Mouse (Mus musculus) limb, embryonic 10.5 days (tissue): ENCODE data around the gene Tmem251. TPM values are rescaled to one million over a fixed set of nuclear protein-coding genes. Genes with fewer than 3 reads are reported as not detected.

ENCODE experiments used
- DNase-seq: peaks from one replicate; pipeline ENCODE4 v3.0.0-alpha.2; 2017; ENCODE audit warnings: low spot score
- H3K27ac ChIP-seq: fragments of 300-500 bp; sonication (generic); 2 replicates; pipeline ENCODE4 v1.5.1; 2016; ENCODE audit warnings: mild to moderate bottlenecking
- H3K27me3 ChIP-seq: fragments of 300-500 bp; sonication (generic); 2 replicates; pipeline ENCODE4 v1.6.1; 2016; ENCODE audit warnings: low read depth, mild to moderate bottlenecking; ENCODE audit not compliant: poor library complexity, severe bottlenecking
- H3K36me3 ChIP-seq: fragments of 300-500 bp; sonication (generic); 2 replicates; pipeline ENCODE4 v1.6.1; 2016; ENCODE audit warnings: mild to moderate bottlenecking, moderate library complexity
- H3K4me1 ChIP-seq: fragments of 300-500 bp; sonication (generic); 2 replicates; pipeline ENCODE4 v1.6.1; 2016
- H3K4me3 ChIP-seq: fragments of 300-500 bp; sonication (generic); 2 replicates; pipeline ENCODE4 v1.5.1; 2016; ENCODE audit warnings: mild to moderate bottlenecking, moderate library complexity
- H3K9me3 ChIP-seq: fragments of 300-500 bp; sonication (generic); replicated peaks from 2 replicates; pipeline ENCODE4 v1.6.1; 2016; ENCODE audit warnings: mild to moderate bottlenecking
- WGBS: fragments of 180-500 bp; shearing (Covaris S2); methylation state at CpG from one replicate; pipeline ENCODE4 v1.1.7; 2016; 5-methylcytosine and 5-hydroxymethylcytosine counted together
- polyA plus RNA-seq: library from polyadenylated mRNA; unstranded; fragments of >200 nt; fragmentation: Nextera tagmentation; extraction: Ambion mirVana; gene quantifications from 2 replicates; pipeline ENCODE4 v1.2.1, GENCODE M21; 2016

The Tmem251 gene
- polyA plus RNA-seq, 1 experiment from 2014 or later, result 11.7 TPM

DNA sequence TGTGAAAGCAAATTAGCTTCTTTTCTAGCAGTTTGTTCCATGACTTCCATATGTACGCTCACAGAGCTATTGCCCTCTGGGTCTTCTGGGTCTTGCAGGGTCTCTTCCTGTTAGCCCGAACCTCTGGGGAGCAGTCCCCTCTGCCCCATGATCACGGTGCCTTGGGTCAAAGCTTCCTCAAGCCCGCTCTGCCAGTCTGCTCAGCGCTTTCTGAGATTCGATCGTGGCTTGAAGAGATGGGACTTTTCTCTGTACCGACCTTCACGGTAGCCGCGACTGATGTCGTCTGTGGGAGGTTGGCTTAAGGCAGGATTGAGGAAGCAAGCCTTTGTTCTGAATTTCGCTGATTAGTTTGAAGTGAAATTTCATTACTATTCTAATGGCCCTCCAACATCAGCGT lies 32.5 kb downstream of the Tmem251 start:
- no peaks in the 10 kb centered on the region for H3K9me3 ChIP-seq
- WGBS, result 93% methylated on average over 14 of the region's 14 CpGs
- no peak for DNase-seq
- peaks cover 72% of the 10 kb centered on the region for H3K36me3 ChIP-seq
- no peak overlapping the region for H3K4me3 ChIP-seq
- no peak overlapping the region for H3K27ac ChIP-seq
- no peaks in the 10 kb centered on the region for H3K4me1 ChIP-seq
- H3K27me3 ChIP-seq, result no peaks in the 10 kb centered on the region

DNA sequence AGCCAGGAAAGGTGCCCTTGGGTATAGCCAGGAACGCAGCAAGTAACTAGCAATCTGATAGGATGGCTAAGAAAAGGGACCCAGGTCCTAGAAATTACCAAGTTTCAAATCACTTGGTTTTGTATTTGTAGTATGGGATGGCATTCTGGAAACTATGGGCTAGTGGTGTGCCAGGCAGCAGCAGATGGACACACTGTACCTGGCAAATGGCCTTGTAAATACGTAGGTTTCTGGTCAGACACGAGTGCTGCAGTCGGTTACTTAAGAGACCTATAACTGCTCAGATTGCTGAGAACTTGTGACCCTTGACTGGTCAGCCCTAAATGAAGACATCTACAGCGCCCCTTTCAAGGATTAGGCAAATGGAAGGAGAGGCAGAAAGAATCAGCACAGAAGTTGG lies 34.6 kb downstream of the Tmem251 start:
- Histone ChIP-seq H3K27me3 (no peaks in the 10 kb centered on the region), H3K4me1 (no peaks in the 10 kb centered on the region), H3K27ac (no peak overlapping the region), H3K9me3 (no peaks in the 10 kb centered on the region), H3K36me3 (peaks cover 61% of the 10 kb centered on the region), H3K4me3 (no peak overlapping the region)
- WGBS, result 88% methylated on average over 5 of the region's 5 CpGs
- DNase-seq, result no peak

DNA sequence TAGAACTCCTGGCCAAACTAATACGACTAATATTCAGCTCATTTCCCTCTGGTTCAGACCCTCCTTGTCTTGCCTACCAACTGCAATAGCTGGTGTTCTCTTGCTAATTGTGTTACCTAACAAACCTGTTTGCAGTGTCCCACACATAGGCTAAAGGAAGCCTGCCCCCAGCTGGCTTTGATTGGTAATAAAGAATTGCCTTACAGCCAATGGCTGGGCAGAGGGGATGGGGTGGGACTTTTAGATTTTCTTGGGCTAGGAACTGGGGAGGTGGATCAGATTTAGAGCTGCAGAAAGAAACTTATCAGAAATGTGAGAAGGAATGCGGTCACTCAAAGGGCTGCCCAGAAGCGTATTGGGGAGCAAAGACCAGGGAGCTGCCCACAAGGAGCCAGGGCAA lies 35.9 kb downstream of the Tmem251 start:
- no peak overlapping the region for H3K27ac ChIP-seq
- no peaks in the 10 kb centered on the region for H3K27me3 ChIP-seq
- WGBS, result 47% methylated on average over 3 of the region's 3 CpGs
- H3K9me3 ChIP-seq, result no peaks in the 10 kb centered on the region
- no peaks in the 10 kb centered on the region for H3K4me1 ChIP-seq
- DNase-seq, result no peak
- H3K36me3 ChIP-seq, result peaks cover 62% of the 10 kb centered on the region
- H3K4me3 ChIP-seq, result no peak overlapping the region

DNA sequence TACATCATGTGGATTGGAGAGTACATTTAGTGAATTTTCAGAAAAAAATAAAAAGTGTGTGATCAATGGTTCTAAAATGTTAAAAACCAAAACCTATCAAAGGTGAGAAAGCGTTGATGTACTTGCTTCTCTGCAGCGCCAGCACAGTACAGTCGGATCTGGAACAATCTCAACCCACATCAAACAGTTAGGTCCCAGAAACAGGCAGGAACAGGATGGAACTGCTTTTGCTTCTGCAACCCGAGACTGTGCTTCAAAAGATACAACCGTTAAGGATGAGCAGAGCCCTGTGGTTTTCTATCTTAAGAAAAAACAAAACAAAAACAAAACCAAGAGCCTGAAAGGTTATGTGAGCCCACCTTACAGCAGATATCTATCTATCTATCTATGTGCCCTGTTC lies 39.3 kb downstream of the Tmem251 start:
- Histone ChIP-seq H3K9me3 (no peaks in the 10 kb centered on the region), H3K4me1 (no peaks in the 10 kb centered on the region), H3K36me3 (peaks cover 62% of the 10 kb centered on the region), H3K4me3 (no peak overlapping the region), H3K27me3 (no peaks in the 10 kb centered on the region), H3K27ac (no peak overlapping the region)
- WGBS, result 93% methylated on average over 5 of the region's 5 CpGs
- DNase-seq, result no peak

DNA sequence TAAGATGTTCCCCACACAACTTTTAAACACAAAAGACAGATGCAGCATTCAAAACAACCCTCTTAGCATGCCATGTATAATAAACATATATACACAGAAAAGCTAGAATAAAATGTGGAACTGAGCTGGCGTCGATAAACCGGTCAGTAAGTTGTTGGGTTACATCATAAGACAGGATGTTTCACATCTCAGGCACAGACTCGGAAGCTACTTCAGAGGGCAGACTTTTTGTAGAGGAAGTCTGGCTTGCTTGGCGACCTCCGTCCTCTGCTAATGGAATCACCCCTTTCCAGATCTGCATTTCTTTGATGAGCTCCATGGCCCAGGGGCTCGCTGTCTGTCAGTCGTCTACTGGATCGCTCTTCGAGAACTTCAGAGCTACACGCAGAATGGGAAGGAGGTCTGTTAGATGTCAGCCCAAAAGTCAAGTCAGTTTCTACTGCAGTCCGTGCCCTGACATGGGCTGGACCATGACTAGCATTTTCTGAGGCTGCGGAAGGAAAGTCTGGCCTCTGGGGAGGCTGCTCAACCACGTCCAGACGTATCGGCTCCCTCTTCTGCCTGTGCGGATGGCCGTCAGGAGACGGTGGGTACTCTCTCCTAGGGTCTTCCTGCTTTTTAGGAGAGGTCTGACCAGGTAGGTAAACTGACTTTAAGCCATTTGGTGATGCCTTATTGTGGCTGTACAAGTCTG lies 41.5 kb downstream of the Tmem251 start:
- H3K4me3 ChIP-seq, result no peak overlapping the region
- no peaks in the 10 kb centered on the region for H3K4me1 ChIP-seq
- DNase-seq, result no peak
- no peaks in the 10 kb centered on the region for H3K9me3 ChIP-seq
- 89% methylated on average over 19 of the region's 19 CpGs for WGBS
- no peaks in the 10 kb centered on the region for H3K27me3 ChIP-seq
- H3K36me3 ChIP-seq, result peaks cover 77% of the 10 kb centered on the region
- no peak overlapping the region for H3K27ac ChIP-seq

DNA sequence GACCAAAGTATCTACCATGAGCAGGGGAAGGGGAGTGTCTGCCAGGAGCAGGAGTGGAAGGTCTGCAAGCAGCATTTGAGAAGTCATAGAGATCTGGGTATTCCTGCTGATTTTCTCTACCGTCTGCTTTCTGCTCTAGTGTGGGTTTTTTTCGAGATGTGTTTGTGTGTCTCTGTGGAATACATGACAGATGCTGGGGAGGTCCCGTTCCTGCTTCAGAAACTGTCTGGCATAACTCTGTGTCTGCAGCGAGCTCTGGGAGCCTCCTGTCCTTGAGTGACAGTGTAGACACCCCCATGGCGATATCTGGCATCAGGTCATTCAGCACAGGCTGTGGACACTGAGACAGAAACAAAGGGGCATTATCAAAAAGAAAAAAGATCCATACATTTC lies 42.0 kb downstream of the Tmem251 start:
- Histone ChIP-seq H3K9me3 (no peaks in the 10 kb centered on the region), H3K4me1 (no peaks in the 10 kb centered on the region), H3K36me3 (peaks cover 82% of the 10 kb centered on the region), H3K4me3 (no peak overlapping the region), H3K27me3 (no peaks in the 10 kb centered on the region), H3K27ac (no peak overlapping the region)
- DNase-seq, result no peak
- WGBS, result 90% methylated on average over 5 of the region's 5 CpGs

DNA sequence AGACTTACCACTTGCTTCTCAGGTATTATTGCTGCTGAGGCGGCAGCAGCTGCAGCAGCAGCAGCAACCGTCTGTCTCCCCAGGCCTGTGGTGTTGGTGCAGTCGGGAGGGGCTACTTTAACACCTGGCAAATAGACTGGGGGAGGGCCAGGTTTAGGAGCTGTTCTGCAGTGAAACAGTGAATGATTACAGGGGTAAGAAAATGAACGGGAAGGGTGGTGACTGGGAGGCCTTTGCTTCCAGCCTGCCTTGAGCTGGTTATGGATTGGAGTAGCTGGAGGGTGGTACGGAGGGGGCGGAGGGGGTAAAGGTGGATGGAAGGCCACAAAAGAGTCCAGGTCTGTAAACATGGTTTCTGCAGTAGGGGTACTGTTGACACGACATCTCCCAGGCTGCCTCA lies 44.4 kb downstream of the Tmem251 start:
- no peak for DNase-seq

More for the DNA sequence above, 44.4 kb downstream of the Tmem251 start:
- Histone ChIP-seq H3K9me3 (no peaks in the 10 kb centered on the region), H3K4me1 (no peaks in the 10 kb centered on the region), H3K27me3 (no peaks in the 10 kb centered on the region), H3K4me3 (no peak overlapping the region), H3K36me3 (peaks cover 95% of the 10 kb centered on the region), H3K27ac (no peak overlapping the region)
- WGBS, result 86% methylated on average over 7 of the region's 7 CpGs

Other genes with a start within 250 kb of the Tmem251 start
- 0.15 and 0.23 TPM in 2 replicates for gene Chga, start 188.8 kb upstream of the Tmem251 start, polyA plus RNA-seq
- 9.7 and 11.0 TPM in 2 replicates for gene Itpk1, start 38.8 kb upstream of the Tmem251 start, polyA plus RNA-seq
- gene Moap1, start 101 bp upstream of the Tmem251 start, polyA plus RNA-seq, result 34.8 and 38.8 TPM in 2 replicates
- not detected in 2 replicates for gene Gm28051, start 14.0 kb downstream of the Tmem251 start, polyA plus RNA-seq
- gene Gon7, start 14.0 kb downstream of the Tmem251 start, polyA plus RNA-seq, result 46.1 and 52.2 TPM in 2 replicates
- 55.8 and 56.5 TPM in 2 replicates for gene Ubr7, start 14.2 kb downstream of the Tmem251 start, polyA plus RNA-seq
- 29.5 and 33.8 TPM in 2 replicates for gene Gm20604, start 14.9 kb downstream of the Tmem251 start, polyA plus RNA-seq
- gene Btbd7, start 134.7 kb downstream of the Tmem251 start, polyA plus RNA-seq, result 14.4 and 18.2 TPM in 2 replicates
- gene Cox8c, start 155.6 kb downstream of the Tmem251 start, polyA plus RNA-seq, result not detected in 2 replicates
- gene Unc79, start 205.1 kb downstream of the Tmem251 start, polyA plus RNA-seq, result 0.05 TPM in 2 replicates